Mouse (Mus musculus) heart, postnatal 0 days (tissue): ENCODE measurements around the gene Flt3.

Source experiments
- CTCF ChIP-seq: IDR thresholded peaks from 2 replicates; pipeline ENCODE4 v1.5.1; 2016; ENCODE audit warnings: antibody characterized with exemption, control low read depth, low read depth
- EP300 ChIP-seq: IDR thresholded peaks from 2 replicates; pipeline ENCODE4 v1.6.1; 2016; ENCODE audit warnings: antibody characterized with exemption, low read depth

GRCm38 (mm10) chr5:147432927-147433326 lies 32.6 kb upstream of the Flt3 start:
- TF ChIP-seq CTCF (no peak), EP300 (no peak)
